Mouse (Mus musculus) thymus, adult 2 months (tissue): ENCODE measurements around the gene Bach2.

Experiments
- CTCF ChIP-seq: fragments of 200-500 bp; IDR thresholded peaks from 2 replicates; pipeline ENCODE4 v1.5.1; 2012; ENCODE audit warnings: mild to moderate bottlenecking, control low read depth, low read length, moderate library complexity, borderline replicate concordance; ENCODE audit not compliant: control insufficient read depth, poor library complexity, insufficient read depth; ENCODE audit errors: extremely low read depth
- POLR2A ChIP-seq: fragments of 200-500 bp; IDR thresholded peaks from 2 replicates; pipeline ENCODE4 v1.6.1; 2012; ENCODE audit warnings: mild to moderate bottlenecking, low read length, control low read depth, moderate library complexity; ENCODE audit not compliant: control insufficient read depth, poor library complexity, insufficient read depth; ENCODE audit errors: extremely low read depth

- TF ChIP-seq CTCF (no peak), POLR2A (no peak)
Observed at GRCm38 (mm10) chr4:32319327-32319726, 80.7 kb downstream of the Bach2 start.
